Comparison of ENCODE assay signal across 17 mouse cellular contexts in the genomic region with DNA sequence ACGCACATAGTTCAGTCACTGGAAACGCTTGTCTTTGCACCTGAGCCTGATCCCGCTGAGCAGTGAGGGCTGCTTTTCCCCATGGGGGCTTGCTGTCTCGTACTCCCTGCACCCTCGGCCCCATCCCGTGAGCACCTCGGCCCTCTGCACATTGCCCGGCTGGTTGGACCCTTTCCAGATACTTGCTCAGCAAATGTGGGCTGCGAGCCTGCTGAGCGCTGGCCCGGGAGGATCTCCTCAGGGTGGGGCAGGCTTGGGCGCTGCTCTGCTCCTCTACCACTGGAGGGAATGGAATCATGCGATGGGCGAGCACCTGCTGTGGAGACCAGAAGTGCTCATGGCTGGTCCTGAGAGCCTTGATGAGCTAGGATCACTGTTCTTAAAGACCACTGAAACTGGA. TPM values are rescaled to one million over a fixed set of nuclear protein-coding genes. Genes with fewer than 3 reads are reported as not detected.
DNase-seq lines count a peak whose midpoint lies in the region; ATAC-seq and TF ChIP-seq lines count a peak whose summit lies in the region.
"Had no signal": no experiment of that assay in that cellular context is flagged by ENCODE, and none has a peak within 500 bp of the region (broad histone marks: within the 10 kb centered on the region; RNA-seq: fewer than 3 reads in every experiment).

No protein-coding gene starts in this region.

- no peak overlapping the region for H3K4me3 ChIP-seq in heart, embryonic 11.5 days (ENCODE audit: low read depth, low read length)
- H3K4me3 ChIP-seq: neural tube, embryonic 13.5 days had no signal

- H3K9me3 ChIP-seq in heart, embryonic 11.5 days (replicated peaks; ENCODE audit: control insufficient read depth, low read length) = no peaks in the 10 kb centered on the region
- H3K9me3 ChIP-seq: neural tube, embryonic 13.5 days had no signal

- no peak overlapping the region for H3K4me2 ChIP-seq in heart, embryonic 11.5 days
- H3K4me2 ChIP-seq: neural tube, embryonic 13.5 days had no signal

- 84% methylated on average over 14 of the region's 14 CpGs for WGBS in heart, embryonic 11.5 days (ENCODE audit: insufficient replicate concordance)

- TF ChIP-seq CTCF in Patski (IDR thresholded peaks at IDR 0.05) = no peak

- H3K4me1 ChIP-seq in heart, embryonic 11.5 days (ENCODE audit: control insufficient read depth, insufficient read depth, low read length) = no peaks in the 10 kb centered on the region
- H3K4me1 ChIP-seq: neural tube, embryonic 13.5 days had no signal

- intact Hi-C loops in heart, postnatal 10 days (cut with DNase I) = no loop called here

- no peak for ATAC-seq in heart, embryonic 11.5 days (replicated peaks; ENCODE audit: insufficient number of reproducible peaks, low FRiP score, low TSS enrichment)
- ATAC-seq in Patski = peak; percentile 46
- ATAC-seq in erythroblast, adult 5-6 weeks (replicated peaks; ENCODE audit: low FRiP score, poor library complexity, severe bottlenecking) = no peak
- ATAC-seq: midbrain, embryonic 16.5 days had no signal

- no peaks in the 10 kb centered on the region for H3K27me3 ChIP-seq in heart, embryonic 11.5 days (ENCODE audit: control insufficient read depth, insufficient read depth, low read length)
- no peaks in the 10 kb centered on the region for H3K27me3 ChIP-seq in Patski
- H3K27me3 ChIP-seq: CH12.LX; neural tube, embryonic 13.5 days had no signal

- POLR2A ChIA-PET in Patski (lab: Charles Lee) = interaction anchor here (0.5 to 0.8 kb wide), 2 partner anchors 10 to 23 kb away, joined by 3 to 5 read pairs; no protein-coding TSS in a partner anchor

- in situ Hi-C loops in Patski (cut with MboI; ENCODE audit: low pct_unique_long_range_greater_than_20kb) = no loop called here

- no peak overlapping the region for H3K27ac ChIP-seq in heart, embryonic 11.5 days (ENCODE audit: low read depth, low read length)
- H3K27ac ChIP-seq: liver, embryonic 14.5 days; macrophage; neural tube, embryonic 13.5 days had no signal

- H3K36me3 ChIP-seq in heart, embryonic 11.5 days (ENCODE audit: control insufficient read depth, insufficient read depth, low read length) = peaks cover 11% of the 10 kb centered on the region

- CTCF ChIA-PET in Patski (lab: Charles Lee) = interaction anchor here (0.7 to 1.3 kb wide), 3 partner anchors 9 to 28 kb away, joined by 3 to 7 read pairs (median 4); no protein-coding TSS in a partner anchor

- no peak overlapping the region for H3K9ac ChIP-seq in heart, embryonic 11.5 days (ENCODE audit: low read depth, low read length)
- H3K9ac ChIP-seq: liver, embryonic 14.5 days; neural tube, embryonic 13.5 days had no signal

- DNase-seq in heart, postnatal 10 days = peak; percentile 72 to 77
- peak; percentile 47 for DNase-seq in 3134 (ENCODE audit: extremely low read depth, insufficient read length, low spot score)
- no peak for DNase-seq in Patski (ENCODE audit: low read depth, low spot score)
- peak; percentile 87 to 88 for DNase-seq in kidney, adult 8-10 months
- no peak for DNase-seq in thymus, postnatal 25 days
- no peak for DNase-seq in spleen, postnatal 36 days (ENCODE audit: low spot score in 2 of 2)
- DNase-seq: left cerebral cortex, postnatal 4 days; retina, postnatal 1 day; spleen, adult 18-20 months; thymus, adult 18-20 months had no signal

RNA-seq across cellular contexts. Expression of a gene that starts 11.6 kb away (rescaled TPM):
- 10 to 100 TPM; 14.9 to 18.0 TPM for total RNA-seq in heart, postnatal 10 days (2021)
- 4.1 TPM in 2 replicates for polyA plus RNA-seq in heart, embryonic 11.5 days (2014; fragmentation: Nextera tagmentation; extraction: Ambion mirVana)
- 6.8 TPM for polyA plus RNA-seq in Patski (2021)
- total RNA-seq in erythroblast, adult 5-6 weeks (2015; ENCODE audit: low replicate concordance) = not detected in 2 replicates
- 0.84 TPM in 1 of 2 replicates, not detected in the other for total RNA-seq in erythroblast, adult 5-6 weeks (2017; ENCODE audit: low replicate concordance)

RNA-seq across cellular contexts. Expression of a gene that starts 38.6 kb away (rescaled TPM):
- total RNA-seq in heart, postnatal 10 days (2021) = 10 to 100 TPM; 18.7 to 20.9 TPM
- polyA plus RNA-seq in heart, embryonic 11.5 days (2014; fragmentation: Nextera tagmentation; extraction: Ambion mirVana) = 8.0 and 8.9 TPM in 2 replicates
- 31.1 TPM for polyA plus RNA-seq in Patski (2021)
- total RNA-seq in erythroblast, adult 5-6 weeks (2015; ENCODE audit: low replicate concordance) = 0.38 and 0.84 TPM in 2 replicates
- total RNA-seq in erythroblast, adult 5-6 weeks (2017; ENCODE audit: low replicate concordance) = 2.6 and 2.9 TPM in 2 replicates

RNA-seq across cellular contexts. Expression of a gene that starts 41.6 kb away (rescaled TPM):
- total RNA-seq in heart, postnatal 10 days (2021) = 10 to 100 TPM; 16.8 to 20.4 TPM
- polyA plus RNA-seq in heart, embryonic 11.5 days (2014; fragmentation: Nextera tagmentation; extraction: Ambion mirVana) = 7.5 and 8.1 TPM in 2 replicates
- polyA plus RNA-seq in Patski (2021) = 2.2 TPM
- total RNA-seq in erythroblast, adult 5-6 weeks (2015; ENCODE audit: low replicate concordance) = 3.3 and 11.3 TPM in 2 replicates
- total RNA-seq in erythroblast, adult 5-6 weeks (2017; ENCODE audit: low replicate concordance) = 6.0 and 15.7 TPM in 2 replicates

Comparison
In these comparisons a context has a peak if more than half of its experiments do, and no peak if none do; other contexts are left out.
1. DNase-seq: peak in heart, postnatal 10 days (2 of 2), 3134 (single experiment) and kidney, adult 8-10 months (2 of 2); none in Patski (single experiment), thymus, postnatal 25 days (single experiment) and spleen, postnatal 36 days (0 of 2).
2. RNA of a gene that starts 11.6 kb away (total RNA-seq): 14.9 to 18.0 TPM in heart, postnatal 10 days; 0.84 TPM in erythroblast, adult 5-6 weeks; every median in the first group is over 4 times any median in the second.
3. RNA of a gene that starts 38.6 kb away (total RNA-seq): 18.7 to 20.9 TPM in heart, postnatal 10 days; 0.38 to 2.9 TPM in erythroblast, adult 5-6 weeks; every median in the first group is over 4 times any median in the second.